Mouse (Mus musculus): ENCODE data around the gene Klk6. TPM values are rescaled to one million over a fixed set of nuclear protein-coding genes. Genes with fewer than 3 reads are reported as not detected.
A peak's percentile ranks its signal among the peaks of the same experiment; 100 is the strongest.

The Klk6 gene
- polyA plus RNA-seq, 2 experiments = not detected

- H3K27me3 ChIP-seq (ENCODE audit: control insufficient read depth, insufficient read depth, low read length) = no peaks in the 10 kb centered on the region
- H3K27ac ChIP-seq = no peak overlapping the region
- H3K36me3 ChIP-seq (replicated peaks; ENCODE audit: control insufficient read depth, insufficient read depth, low read depth) = no peaks in the 10 kb centered on the region
- DNase-seq (ENCODE audit: low read depth in 3 of 3, low spot score in 3 of 3) (no peak), ATAC-seq (ENCODE audit: insufficient read depth) (no peak)
- TF ChIP-seq CTCF (IDR thresholded peaks at IDR 0.05; ENCODE audit: low read depth) (no peak), EP300 (IDR thresholded peaks at IDR 0.05; ENCODE audit: low read depth) (no peak)
- no peak overlapping the region for H3K9ac ChIP-seq (replicated peaks)
- no peaks in the 10 kb centered on the region for H3K4me1 ChIP-seq (replicated peaks; ENCODE audit: control insufficient read depth in 2 of 2, insufficient read depth in 2 of 2, low read length in 1 of 2)
- WGBS (ENCODE audit: insufficient replicate concordance) = 49% methylated on average over 3 of the region's 3 CpGs
- no peaks in the 10 kb centered on the region for H3K9me3 ChIP-seq (ENCODE audit: control insufficient read depth, low read length)
- no peak overlapping the region for H3K4me3 ChIP-seq (ENCODE audit: insufficient read depth in 1 of 2, low read depth in 2 of 2, low read length in 2 of 2)
- no peak overlapping the region for H3K4me2 ChIP-seq (ENCODE audit: low read depth)
These were observed 31.4 kb downstream of the Klk6 start for GRCm38 (mm10) chr7:43855709-43856108.

DNA sequence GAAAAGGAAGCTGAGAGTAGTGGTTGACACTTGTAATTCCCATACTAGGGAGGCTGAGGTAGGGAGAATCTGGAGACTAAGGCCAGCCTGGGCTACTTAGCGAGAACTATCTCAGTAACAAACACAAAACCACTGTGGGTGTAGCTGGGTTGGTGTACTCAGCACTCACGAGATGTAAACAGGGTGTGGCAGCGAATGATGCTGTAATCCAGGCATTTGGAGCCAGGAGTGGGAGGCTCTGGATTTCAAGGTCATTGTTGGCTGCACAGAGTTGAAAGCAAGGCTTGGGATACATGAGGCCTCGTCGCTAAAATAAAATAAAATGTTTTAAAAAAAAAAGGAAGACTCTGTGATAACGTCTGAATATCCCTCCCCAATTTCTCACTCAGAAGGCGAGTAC is 32.0 kb downstream of the Klk6 start:
- no peak overlapping the region for H3K9ac ChIP-seq (replicated peaks)
- no peaks in the 10 kb centered on the region for H3K27me3 ChIP-seq (ENCODE audit: control insufficient read depth, insufficient read depth, low read length)
- ATAC-seq (ENCODE audit: insufficient read depth) (no peak), DNase-seq (ENCODE audit: low read depth in 3 of 3, low spot score in 3 of 3) (no peak)
- WGBS (ENCODE audit: insufficient replicate concordance) = 53% methylated on average over 7 of the region's 7 CpGs
- no peak overlapping the region for H3K4me3 ChIP-seq (ENCODE audit: insufficient read depth in 1 of 2, low read depth in 2 of 2, low read length in 2 of 2)
- H3K9me3 ChIP-seq (ENCODE audit: control insufficient read depth, low read length) = no peaks in the 10 kb centered on the region
- no peak overlapping the region for H3K27ac ChIP-seq
- no peak overlapping the region for H3K4me2 ChIP-seq (ENCODE audit: low read depth)
- no peaks in the 10 kb centered on the region for H3K36me3 ChIP-seq (replicated peaks; ENCODE audit: control insufficient read depth, insufficient read depth, low read depth)
- TF ChIP-seq EP300 (IDR thresholded peaks at IDR 0.05; ENCODE audit: low read depth) = no peak
- no peak for TF ChIP-seq CTCF (IDR thresholded peaks at IDR 0.05; ENCODE audit: low read depth)
- H3K4me1 ChIP-seq (replicated peaks; ENCODE audit: control insufficient read depth in 2 of 2, insufficient read depth in 2 of 2, low read length in 1 of 2) = no peaks in the 10 kb centered on the region

- TF ChIP-seq EP300 (IDR thresholded peaks at IDR 0.05; ENCODE audit: low read depth) (no peak), CTCF (IDR thresholded peaks at IDR 0.05; ENCODE audit: low read depth) (no peak)
- ATAC-seq (ENCODE audit: insufficient read depth) (no peak), DNase-seq (ENCODE audit: low read depth in 3 of 3, low spot score in 3 of 3) (no peak)
- no peak overlapping the region for H3K9ac ChIP-seq (replicated peaks)
- H3K4me3 ChIP-seq (ENCODE audit: insufficient read depth in 1 of 2, low read depth in 2 of 2, low read length in 2 of 2) = no peak overlapping the region
- H3K4me2 ChIP-seq (ENCODE audit: low read depth) = no peak overlapping the region
- H3K27me3 ChIP-seq (ENCODE audit: control insufficient read depth, insufficient read depth, low read length) = no peaks in the 10 kb centered on the region
- H3K9me3 ChIP-seq (ENCODE audit: control insufficient read depth, low read length) = no peaks in the 10 kb centered on the region
- no peak overlapping the region for H3K27ac ChIP-seq
- WGBS (ENCODE audit: insufficient replicate concordance) = 79% methylated on average over 12 of the region's 12 CpGs
- no peaks in the 10 kb centered on the region for H3K4me1 ChIP-seq (replicated peaks; ENCODE audit: control insufficient read depth in 2 of 2, insufficient read depth in 2 of 2, low read length in 1 of 2)
- H3K36me3 ChIP-seq (replicated peaks; ENCODE audit: control insufficient read depth, insufficient read depth, low read depth) = no peaks in the 10 kb centered on the region
These were observed 33.2 kb downstream of the Klk6 start for GRCm38 (mm10) chr7:43857501-43857900.

GRCm38 (mm10) chr7:43860411-43860810 is 36.1 kb downstream of the Klk6 start:
- Histone ChIP-seq H3K27me3 (ENCODE audit: control insufficient read depth, insufficient read depth, low read length) (no peaks in the 10 kb centered on the region), H3K4me2 (ENCODE audit: low read depth) (no peak overlapping the region), H3K4me1 (replicated peaks; ENCODE audit: control insufficient read depth in 2 of 2, insufficient read depth in 2 of 2, low read length in 1 of 2) (no peaks in the 10 kb centered on the region), H3K4me3 (ENCODE audit: insufficient read depth in 1 of 2, low read depth in 2 of 2, low read length in 2 of 2) (no peak overlapping the region), H3K9ac (replicated peaks) (no peak overlapping the region), H3K9me3 (ENCODE audit: control insufficient read depth, low read length) (no peaks in the 10 kb centered on the region), H3K27ac (no peak overlapping the region), H3K36me3 (replicated peaks; ENCODE audit: control insufficient read depth, insufficient read depth, low read depth) (no peaks in the 10 kb centered on the region)
- ATAC-seq (ENCODE audit: insufficient read depth) (no peak), DNase-seq (ENCODE audit: low read depth in 3 of 3, low spot score in 3 of 3) (no peak)
- TF ChIP-seq CTCF (IDR thresholded peaks at IDR 0.05; ENCODE audit: low read depth) = no peak
- no peak for TF ChIP-seq EP300 (IDR thresholded peaks at IDR 0.05; ENCODE audit: low read depth)
- WGBS (ENCODE audit: insufficient replicate concordance) = 73% methylated on average over 8 of the region's 8 CpGs

- no peak overlapping the region for H3K27ac ChIP-seq
These were observed 48.9 kb downstream of the Klk6 start for GRCm38 (mm10) chr7:43873237-43873636.

More at GRCm38 (mm10) chr7:43873237-43873636, 48.9 kb downstream of the Klk6 start:
- H3K9ac ChIP-seq (replicated peaks) = no peak overlapping the region
- H3K27me3 ChIP-seq (ENCODE audit: control insufficient read depth, insufficient read depth, low read length) = no peaks in the 10 kb centered on the region
- H3K4me2 ChIP-seq (ENCODE audit: low read depth) = no peak overlapping the region
- no peak overlapping the region for H3K4me3 ChIP-seq (ENCODE audit: insufficient read depth in 1 of 2, low read depth in 2 of 2, low read length in 2 of 2)
- WGBS (ENCODE audit: insufficient replicate concordance) = 9% methylated on average over 10 of the region's 10 CpGs
- ATAC-seq (ENCODE audit: insufficient read depth) = no peak
- peak in 1 of 3 experiments; percentile 13 for DNase-seq (ENCODE audit: low read depth in 3 of 3, low spot score in 3 of 3)
- no peaks in the 10 kb centered on the region for H3K36me3 ChIP-seq (replicated peaks; ENCODE audit: control insufficient read depth, insufficient read depth, low read depth)
- TF ChIP-seq EP300 (IDR thresholded peaks at IDR 0.05; ENCODE audit: low read depth) = no peak
- TF ChIP-seq CTCF (IDR thresholded peaks at IDR 0.05; ENCODE audit: low read depth) = peak; percentile 90
- no peaks in the 10 kb centered on the region for H3K4me1 ChIP-seq (replicated peaks; ENCODE audit: control insufficient read depth in 2 of 2, insufficient read depth in 2 of 2, low read length in 1 of 2)
- H3K9me3 ChIP-seq (ENCODE audit: control insufficient read depth, low read length) = no peaks in the 10 kb centered on the region

Measured in liver, embryonic 14.5 days (tissue).